Mouse (Mus musculus) heart, embryonic 14.5 days (tissue): ENCODE results near the gene Cdc42bpb. TPM values are rescaled to one million over a fixed set of nuclear protein-coding genes. Genes with fewer than 3 reads are reported as not detected.
A peak's percentile ranks its signal among the peaks of the same experiment; 100 is the strongest.

Source experiments
- ATAC-seq: fragments of 200-750 bp; cut with Nextera tagmentation; 2 replicates; pipeline ENCODE4 v1.8.0; 2017; ENCODE audit warnings: low read depth, moderate TSS enrichment; ENCODE audit not compliant: insufficient number of reproducible peaks, insufficient read depth, low FRiP score
- H3K27ac ChIP-seq, 2 experiments: fragments of 200-500 bp in 1 of 2; fragments of 300-500 bp in 1 of 2; sonication (generic) in 1 of 2; replicated peaks in 1 of 2; 2 replicates each; pipeline ENCODE4 v1.5.1; 2012 to 2014; ENCODE audit warnings: low read depth in 2 of 2, low read length in 2 of 2, control low read depth in 1 of 2, mild to moderate bottlenecking in 1 of 2, mixed read lengths in 1 of 2; ENCODE audit not compliant: control insufficient read depth in 1 of 2, insufficient read depth in 1 of 2
- H3K27me3 ChIP-seq: fragments of 300-500 bp; sonication (generic); 2 replicates; pipeline ENCODE4 v1.6.1; 2014; ENCODE audit warnings: mild to moderate bottlenecking, low read length, control low read depth; ENCODE audit not compliant: control insufficient read depth, insufficient read depth
- H3K36me3 ChIP-seq: fragments of 300-500 bp; sonication (generic); 2 replicates; pipeline ENCODE4 v1.6.1; 2014; ENCODE audit warnings: mild to moderate bottlenecking, control low read depth, low read length, mixed read lengths; ENCODE audit not compliant: control insufficient read depth, insufficient read depth
- H3K4me1 ChIP-seq, 2 experiments: fragments of 200-500 bp in 1 of 2; fragments of 300-500 bp in 1 of 2; sonication (generic) in 1 of 2; 2 replicates each; pipeline ENCODE4 v1.6.1; 2012 to 2014; ENCODE audit warnings: low read length in 2 of 2, control low read depth in 1 of 2, mixed read lengths in 1 of 2; ENCODE audit not compliant: control insufficient read depth in 2 of 2, insufficient read depth in 2 of 2
- H3K4me2 ChIP-seq: fragments of 300-500 bp; sonication (generic); 2 replicates; pipeline ENCODE4 v1.6.1; 2014; ENCODE audit warnings: mild to moderate bottlenecking, low read length
- H3K4me3 ChIP-seq, 2 experiments: fragments of 200-500 bp in 1 of 2; fragments of 300-500 bp in 1 of 2; sonication (generic) in 1 of 2; 2 replicates each; pipeline ENCODE4 v1.5.1; 2012 to 2014; ENCODE audit warnings: low read length in 2 of 2, mild to moderate bottlenecking in 2 of 2, control low read depth in 1 of 2, low read depth in 1 of 2, moderate library complexity in 1 of 2; ENCODE audit not compliant: control insufficient read depth in 1 of 2, insufficient read depth in 1 of 2
- H3K9ac ChIP-seq: fragments of 300-500 bp; sonication (generic); 2 replicates; pipeline ENCODE4 v1.6.1; 2014; ENCODE audit warnings: mild to moderate bottlenecking, low read length
- H3K9me3 ChIP-seq: fragments of 300-500 bp; sonication (generic); 2 replicates; pipeline ENCODE4 v1.6.1; 2016; ENCODE audit warnings: low read length, control low read depth; ENCODE audit not compliant: control insufficient read depth
- WGBS: fragments of 180-500 bp; shearing (Covaris S2); extraction: QIAGEN DNeasy Blood & Tissue Kit; methylation state at CpG from one replicate; pipeline ENCODE4 v1.1.7; 2014; 5-methylcytosine and 5-hydroxymethylcytosine counted together
- polyA plus RNA-seq: library from polyadenylated mRNA; unstranded; fragments of >200 nt; fragmentation: Nextera tagmentation; extraction: Ambion mirVana; gene quantifications from 2 replicates; pipeline ENCODE4 v1.2.1, GENCODE M21; 2014

The Cdc42bpb gene
- polyA plus RNA-seq, 1 experiment from 2014 or later: 28.9 TPM

GRCm38 (mm10) chr12:111419918-111420317, 42.4 kb upstream of the Cdc42bpb start:
- Histone ChIP-seq H3K36me3 (no peaks in the 10 kb centered on the region), H3K9me3 (no peaks in the 10 kb centered on the region), H3K4me2 (no peak overlapping the region), H3K27ac (no peak overlapping the region), H3K4me3 (no peak overlapping the region), H3K4me1 (peaks cover 24 to 38% of the 10 kb centered on the region in 2 experiments), H3K9ac (no peak overlapping the region), H3K27me3 (peaks cover 34% of the 10 kb centered on the region)
- no peak for ATAC-seq
- WGBS: 71% methylated on average over 5 of the region's 5 CpGs

GRCm38 (mm10) chr12:111416921-111417779, 39.6 kb upstream of the Cdc42bpb start, which contains the start of gene Exoc3l4:
TSS of gene Exoc3l4 (plus strand) at chr12:111417017.
- Histone ChIP-seq H3K9me3 (no peaks in the 10 kb centered on the region), H3K27me3 (peaks cover 6% of the 10 kb centered on the region), H3K27ac (0 out of 4 replicates have a peak within 1 kb of the TSS, but pooled peaks of 1 of the 2 experiments have one; percentile 19), H3K4me1 (peaks cover 36 to 49% of the 10 kb centered on the region in 2 experiments), H3K36me3 (no peaks in the 10 kb centered on the region), H3K4me2 (peak within 1 kb of the TSS; percentile 80), H3K4me3 (peak within 1 kb of the TSS; percentile 24 to 32), H3K9ac (peak within 1 kb of the TSS; percentile 66)
- 6% methylated on average over 17 of the region's 17 CpGs for WGBS
- ATAC-seq: no peak; the same call in 1 of the 2 replicates

GRCm38 (mm10) chr12:111413300-111413699, 35.8 kb upstream of the Cdc42bpb start:
- Histone ChIP-seq H3K9ac (peak overlapping the region; percentile 68), H3K27ac (peak overlapping the region; percentile 57 to 87), H3K27me3 (peaks cover 16% of the 10 kb centered on the region), H3K36me3 (no peaks in the 10 kb centered on the region), H3K9me3 (no peaks in the 10 kb centered on the region), H3K4me3 (peak overlapping the region; percentile 43 to 47), H3K4me1 (peaks cover 25 to 36% of the 10 kb centered on the region in 2 experiments), H3K4me2 (peak overlapping the region; percentile 77)
- under 1% methylated on average over 21 of the region's 21 CpGs for WGBS
- peak; percentile 74 for ATAC-seq

GRCm38 (mm10) chr12:111412581-111413284, 35.2 kb upstream of the Cdc42bpb start:
- Histone ChIP-seq H3K4me3 (peak overlapping the region; percentile 43 to 47), H3K27me3 (peaks cover 20% of the 10 kb centered on the region), H3K9me3 (no peaks in the 10 kb centered on the region), H3K27ac (peak overlapping the region; percentile 57 to 87), H3K9ac (peak overlapping the region; percentile 68), H3K4me1 (peaks cover 25 to 35% of the 10 kb centered on the region in 2 experiments), H3K4me2 (peak overlapping the region; percentile 77), H3K36me3 (no peaks in the 10 kb centered on the region)
- WGBS: 6% methylated on average over 12 of the region's 12 CpGs
- ATAC-seq: peak; percentile 41; the same call in 1 of the 2 replicates

GRCm38 (mm10) chr12:111411631-111412355, 34.3 kb upstream of the Cdc42bpb start:
- peaks cover 28% of the 10 kb centered on the region for H3K27me3 ChIP-seq
- H3K27ac ChIP-seq: no peak overlapping the region
- WGBS: 73% methylated on average over 8 of the region's 8 CpGs
- ATAC-seq: no peak
- no peaks in the 10 kb centered on the region for H3K9me3 ChIP-seq
- H3K4me3 ChIP-seq: no peak overlapping the region
- H3K4me1 ChIP-seq: peaks cover 18 to 28% of the 10 kb centered on the region in 2 experiments
- H3K36me3 ChIP-seq: no peaks in the 10 kb centered on the region
- no peak overlapping the region for H3K9ac ChIP-seq
- no peak overlapping the region for H3K4me2 ChIP-seq

GRCm38 (mm10) chr12:111409583-111409982, 32.1 kb upstream of the Cdc42bpb start:
- ATAC-seq: no peak
- Histone ChIP-seq H3K4me3 (no peak overlapping the region), H3K27ac (no peak overlapping the region), H3K36me3 (no peaks in the 10 kb centered on the region), H3K9me3 (no peaks in the 10 kb centered on the region), H3K4me1 (peaks cover 18 to 26% of the 10 kb centered on the region in 2 experiments), H3K27me3 (peaks cover 39% of the 10 kb centered on the region), H3K9ac (no peak overlapping the region), H3K4me2 (no peak overlapping the region)
- WGBS: 60% methylated on average over 5 of the region's 5 CpGs

- H3K4me3 ChIP-seq: peak within 1 kb of the TSS; percentile 4 to 8; a peak in 1 of 4 replicates
- WGBS: 4% methylated on average over 23 of the region's 24 CpGs
- peaks cover under 1 to 9% of the 10 kb centered on the region in 2 experiments; a peak in 3 of 4 replicates for H3K4me1 ChIP-seq
- no peaks in the 10 kb centered on the region for H3K36me3 ChIP-seq
- H3K27ac ChIP-seq: no peak within 1 kb of the TSS
- no peaks in the 10 kb centered on the region for H3K9me3 ChIP-seq
- H3K9ac ChIP-seq: peak within 1 kb of the TSS; percentile 13; the same call in 1 of the 2 replicates
- peak within 1 kb of the TSS; percentile 63 for H3K4me2 ChIP-seq
- peaks cover 39% of the 10 kb centered on the region for H3K27me3 ChIP-seq
- no peak for ATAC-seq
These were observed 29.1 kb upstream of the Cdc42bpb start, which contains the start of gene Lbhd2 for GRCm38 (mm10) chr12:111406622-111407021. TSS of gene Lbhd2 (plus strand) at chr12:111406809.
